Mouse (Mus musculus) layer of hippocampus, postnatal 25 days (tissue): Measurements from ENCODE around the gene I830077J02Rik. TPM values are rescaled to one million over a fixed set of nuclear protein-coding genes. Genes with fewer than 3 reads are reported as not detected.
A peak's percentile ranks its signal among the peaks of the same experiment; 100 is the strongest.

Experiments
- DNase-seq, 2 experiments: peaks; one replicate each; pipeline ENCODE4 v3.0.0; 2022; ENCODE audit warnings: mixed read lengths in 2 of 2, low spot score in 1 of 2; ENCODE audit errors: extremely low spot score in 1 of 2
- total RNA-seq, 2 experiments: library from RNA; stranded (reverse); gene quantifications; 2 replicates each; pipeline ENCODE4 v1.2.3; 2021

I830077J02Rik gene
- 1 to 10 TPM; 1.1 to 1.2 TPM for total RNA-seq

GRCm38 (mm10) chr3:105932240-105933071 is at the start of gene I830077J02Rik:
Gene I830077J02Rik (minus strand): TSS chr3:105932664.
- DNase-seq, result no peak

- DNase-seq, result no peak
Measured at GRCm38 (mm10) chr3:105974174-105974573, 41.7 kb upstream of the I830077J02Rik start.

- no peak for DNase-seq
Measured at GRCm38 (mm10) chr3:105973411-105973810, 40.9 kb upstream of the I830077J02Rik start, which contains the start of gene Ovgp1. Gene Ovgp1 (plus strand): TSS chr3:105973711.

- no peak for DNase-seq
Measured at GRCm38 (mm10) chr3:105971831-105972446, 39.5 kb upstream of the I830077J02Rik start.

GRCm38 (mm10) chr3:105960700-105961099 is 28.2 kb upstream of the I830077J02Rik start:
- no peak for DNase-seq

- no peak for DNase-seq
Measured at GRCm38 (mm10) chr3:105959999-105960398, 27.5 kb upstream of the I830077J02Rik start, which contains the start of gene Atp5f1. Gene Atp5f1 (minus strand): TSS chr3:105960099.

- DNase-seq, result no peak
Measured at GRCm38 (mm10) chr3:105959585-105959984, 27.1 kb upstream of the I830077J02Rik start.

GRCm38 (mm10) chr3:105958974-105959580 is 26.6 kb upstream of the I830077J02Rik start, which contains the start of gene Wdr77:
Gene Wdr77 (plus strand): TSS chr3:105959369.
- DNase-seq, result peak; percentile 91

- no peak for DNase-seq
Measured at GRCm38 (mm10) chr3:105958204-105958603, 25.7 kb upstream of the I830077J02Rik start.

- no peak for DNase-seq
Measured at GRCm38 (mm10) chr3:105957235-105957634, 24.8 kb upstream of the I830077J02Rik start.

GRCm38 (mm10) chr3:105951348-105951747 is 18.9 kb upstream of the I830077J02Rik start:
- DNase-seq, result no peak

GRCm38 (mm10) chr3:105936111-105936510 is 3.6 kb upstream of the I830077J02Rik start:
- DNase-seq, result no peak

- no peak for DNase-seq
Measured at GRCm38 (mm10) chr3:105935033-105935432, 2.6 kb upstream of the I830077J02Rik start.

- no peak for DNase-seq
Measured at GRCm38 (mm10) chr3:105933926-105934325, 1.5 kb upstream of the I830077J02Rik start.

- DNase-seq, result no peak
Measured at GRCm38 (mm10) chr3:105931095-105931494, 1.4 kb downstream of the I830077J02Rik start.

- DNase-seq, result no peak
Measured at GRCm38 (mm10) chr3:105929821-105930220, 2.6 kb downstream of the I830077J02Rik start.

GRCm38 (mm10) chr3:105928781-105929180 is 3.7 kb downstream of the I830077J02Rik start:
- DNase-seq, result no peak

GRCm38 (mm10) chr3:105928195-105928569 is 4.3 kb downstream of the I830077J02Rik start:
- no peak for DNase-seq

- no peak for DNase-seq
Measured at GRCm38 (mm10) chr3:105927561-105928194, 4.8 kb downstream of the I830077J02Rik start.

GRCm38 (mm10) chr3:105924616-105925015 is 7.8 kb downstream of the I830077J02Rik start:
- DNase-seq, result no peak

- DNase-seq, result no peak
Measured at GRCm38 (mm10) chr3:105921959-105922358, 10.5 kb downstream of the I830077J02Rik start.
